Mouse (Mus musculus): Measurements from ENCODE around the gene Prss42. TPM values are rescaled to one million over a fixed set of nuclear protein-coding genes. Genes with fewer than 3 reads are reported as not detected.

Gene Prss42
- total RNA-seq (2023) = not detected in 2 replicates

DNA sequence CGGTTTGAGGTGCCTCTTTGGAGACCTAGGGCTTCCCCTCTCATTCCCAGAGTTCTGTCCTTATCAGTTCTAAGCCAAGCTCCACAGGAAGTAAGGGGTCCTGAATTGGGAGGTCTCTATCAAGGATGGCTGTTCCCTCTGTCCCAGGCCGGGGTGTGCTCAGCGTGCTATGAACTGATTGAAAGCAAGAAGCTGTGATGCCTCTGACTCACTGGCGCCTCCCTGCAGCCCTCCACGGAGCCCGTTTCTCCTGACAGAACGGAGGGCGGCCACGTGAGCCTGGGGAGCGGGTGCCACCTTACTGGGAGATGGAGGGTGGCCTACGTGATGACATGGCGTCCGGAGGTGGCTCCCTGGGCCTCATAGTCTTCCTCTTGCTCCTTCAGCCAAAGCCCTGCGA lies at the start of gene Prss42:
Prss42 (plus strand) TSS at position 301 of the 400 bp plus-strand sequence.

DNA sequence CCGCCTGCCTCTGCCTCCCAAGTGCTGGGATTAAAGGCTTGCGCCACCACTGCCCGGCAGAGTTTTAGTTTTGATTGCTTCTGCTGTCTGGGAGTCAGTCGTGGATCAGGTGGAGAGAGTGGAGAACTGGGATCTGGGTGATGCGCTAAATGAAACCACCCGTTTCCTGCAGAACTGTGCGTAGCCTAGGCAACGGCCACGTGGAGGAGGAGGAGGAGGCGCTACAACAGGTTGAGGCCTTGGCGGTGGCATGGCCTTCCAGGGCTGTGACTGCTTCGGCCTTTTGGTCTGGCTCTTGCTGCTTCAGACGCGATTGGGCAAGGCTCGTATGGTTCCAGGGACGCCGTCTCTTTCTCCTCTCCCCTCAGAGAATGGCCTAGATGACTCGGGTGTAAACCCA lies 15.8 kb downstream of the Prss42 start, which contains the start of gene Prss44:
Prss44 (plus strand) TSS at position 206 of the 400 bp plus-strand sequence.

DNA sequence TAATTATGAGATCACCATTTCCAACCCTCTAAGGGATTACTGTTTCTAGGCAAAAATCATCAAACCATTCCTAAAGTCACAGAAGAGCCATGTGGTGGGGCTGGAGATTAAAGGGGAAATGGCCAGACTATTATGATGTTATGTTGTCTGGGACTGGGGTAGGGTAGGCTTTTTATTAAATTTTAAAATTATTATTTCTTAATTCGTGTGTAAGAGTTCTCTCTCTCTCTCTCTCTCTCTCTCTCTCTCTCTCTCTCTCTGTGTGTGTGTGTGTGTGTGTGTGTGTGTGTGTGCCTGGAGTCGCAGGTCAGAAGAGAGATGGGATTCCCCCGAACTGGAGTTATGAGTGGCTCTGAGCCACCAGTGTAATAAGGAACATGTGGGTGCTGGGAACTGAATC lies 28.4 kb downstream of the Prss42 start, which contains the start of gene Prss43:
Prss43 (plus strand) TSS at position 301 of the 400 bp plus-strand sequence.

DNA sequence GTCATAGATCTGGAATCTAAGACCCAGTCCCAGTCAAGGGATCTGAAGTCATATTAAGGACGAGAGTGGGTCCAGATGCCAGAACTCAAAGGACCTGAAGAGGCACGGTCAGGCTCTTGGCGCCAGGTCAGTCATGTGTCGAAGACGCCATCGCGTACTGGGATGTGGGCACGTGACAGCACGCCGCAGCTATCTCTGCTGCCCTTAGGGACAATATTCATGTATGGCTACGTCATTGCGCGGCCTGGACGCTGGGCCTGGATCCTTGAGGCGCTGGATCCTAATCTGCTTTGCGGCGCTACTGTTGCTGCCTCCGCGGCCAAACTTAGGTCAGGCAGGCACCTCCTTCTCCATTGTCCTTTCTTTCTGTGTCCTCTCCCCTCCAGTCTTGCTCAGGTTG lies 36.4 kb downstream of the Prss42 start, which contains the start of gene Prss45:
Prss45 (plus strand) TSS at position 178 of the 400 bp plus-strand sequence.

DNA sequence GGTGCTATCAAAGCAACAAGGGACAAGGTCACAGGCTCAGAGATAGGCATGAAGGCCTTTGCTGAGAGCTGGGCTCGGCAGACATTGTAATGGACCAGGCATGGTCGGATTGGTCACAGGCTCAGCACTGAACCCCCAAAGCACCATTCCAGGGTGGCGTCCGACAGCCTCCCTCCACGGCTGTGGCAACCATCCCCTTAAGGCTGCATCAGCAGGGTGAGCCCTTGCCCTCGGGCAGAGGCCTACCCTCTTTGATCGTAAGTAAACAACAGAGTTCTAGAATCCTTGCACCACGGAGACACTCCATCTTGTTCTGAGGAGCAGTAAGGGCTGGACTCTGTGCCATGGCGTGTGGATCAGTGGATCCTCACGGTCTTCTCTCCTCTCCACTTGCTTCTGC lies 46.2 kb downstream of the Prss42 start, which contains the start of gene Prss46:
Prss46 (plus strand) TSS at position 301 of the 400 bp plus-strand sequence.

Other genes starting within 250 kb of the Prss42 start
- 4.7 and 5.2 TPM in 2 replicates for gene Nradd, start 173.7 kb upstream of the Prss42 start, total RNA-seq (2023)
- 300 and 394 TPM in 2 replicates for gene Nbeal2, start 144.0 kb upstream of the Prss42 start, total RNA-seq (2023)
- 131 and 158 TPM in 2 replicates for gene Ccdc12, start 141.7 kb upstream of the Prss42 start, total RNA-seq (2023)
- gene Myl3, start 56.3 kb upstream of the Prss42 start, total RNA-seq (2023) = not detected in 2 replicates
- gene Pth1r, start 51.0 kb upstream of the Prss42 start, total RNA-seq (2023) = 0.39 and 0.47 TPM in 2 replicates
- gene Prss44, start 15.8 kb downstream of the Prss42 start, total RNA-seq (2023) = not detected in 2 replicates
- gene Prss43, start 28.5 kb downstream of the Prss42 start, total RNA-seq (2023) = not detected in 2 replicates
- not detected in 2 replicates for gene Prss45, start 36.4 kb downstream of the Prss42 start, total RNA-seq (2023)
- not detected in 2 replicates for gene Prss46, start 46.3 kb downstream of the Prss42 start, total RNA-seq (2023)
- gene Prss50, start 59.8 kb downstream of the Prss42 start, total RNA-seq (2023) = not detected in 2 replicates
- gene Als2cl, start 81.7 kb downstream of the Prss42 start, total RNA-seq (2023) = 0.29 and 0.38 TPM in 2 replicates
- gene Tmie, start 81.9 kb downstream of the Prss42 start, total RNA-seq (2023) = not detected in 2 replicates
- not detected in 2 replicates for gene Fam240a, start 118.7 kb downstream of the Prss42 start, total RNA-seq (2023)
- not detected in 2 replicates for gene Tdgf1, start 148.0 kb downstream of the Prss42 start, total RNA-seq (2023)
- not detected in 2 replicates for gene Lrrc2, start 153.4 kb downstream of the Prss42 start, total RNA-seq (2023)
- gene Rtp3, start 192.4 kb downstream of the Prss42 start, total RNA-seq (2023) = not detected in 2 replicates
- gene Ltf, start 221.1 kb downstream of the Prss42 start, total RNA-seq (2023) = 12,432 and 12,592 TPM in 2 replicates

Measured in neutrophil, adult 65 days (primary cell).